15 mouse cellular contexts compared by ENCODE assay signal in the genomic region with DNA sequence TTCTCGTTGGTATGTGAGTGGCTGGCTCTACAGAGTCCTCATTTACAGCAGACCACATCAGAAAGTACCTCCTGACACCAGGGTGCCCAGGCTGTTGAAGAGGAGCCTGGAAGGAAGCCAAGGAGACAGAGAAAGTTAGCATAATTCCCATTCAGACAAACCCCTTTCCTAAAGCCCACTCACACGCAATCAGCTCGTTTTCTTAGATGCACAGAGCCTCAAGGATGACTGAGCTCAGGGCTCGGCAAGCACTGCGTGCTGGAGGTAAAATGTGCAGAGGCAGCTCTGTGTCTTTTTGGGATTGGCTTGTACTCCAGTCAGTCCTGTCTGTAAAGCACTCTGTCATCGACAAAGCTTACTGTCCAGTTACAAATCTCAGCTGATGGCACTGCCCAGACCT.
DNase-seq lines count a peak whose midpoint lies in the region; ATAC-seq and TF ChIP-seq lines count a peak whose summit lies in the region.
"Had no signal": no experiment of that assay in that cellular context is flagged by ENCODE, and none has a peak within 500 bp of the region (broad histone marks: within the 10 kb centered on the region; RNA-seq: fewer than 3 reads in every experiment).

No protein-coding gene starts in this region.

- no peak overlapping the region for H3K4me2 ChIP-seq in lung, embryonic 14.5 days
- H3K4me2 ChIP-seq in forebrain, embryonic 11.5 days (ENCODE audit: low read depth, low read length, severe bottlenecking): no peak overlapping the region
- no peak overlapping the region for H3K4me2 ChIP-seq in limb, embryonic 14.5 days (replicated peaks; ENCODE audit: low read depth, low read length, severe bottlenecking)
- H3K4me2 ChIP-seq: liver, embryonic 12.5 days had no signal

- peak; percentile 27 to 40 for DNase-seq in cerebellum, postnatal 10 days
- DNase-seq in cerebellum, adult 9-10 months: no peak
- DNase-seq in lung, embryonic 14.5 days: peak; percentile 50
- no peak for DNase-seq in lung, adult 18-20 months
- DNase-seq in forebrain, embryonic 11.5 days (ENCODE audit: low spot score): no peak
- no peak for DNase-seq in limb, embryonic 14.5 days (ENCODE audit: low spot score)
- no peak for DNase-seq in liver
- no peak for DNase-seq in kidney, postnatal 14 days
- DNase-seq: adrenal gland, adult 2 months; cerebellum, postnatal 36 days; kidney, postnatal 10 days; lung, postnatal 4 days; thymus, adult 2 months had no signal

- no peaks in the 10 kb centered on the region for H3K36me3 ChIP-seq in lung, embryonic 14.5 days (ENCODE audit: insufficient read depth)
- H3K36me3 ChIP-seq in forebrain, embryonic 11.5 days (ENCODE audit: control insufficient read depth, insufficient read depth, low read length): no peaks in the 10 kb centered on the region
- H3K36me3 ChIP-seq in limb, embryonic 14.5 days (ENCODE audit: control insufficient read depth, insufficient read depth, low read length): no peaks in the 10 kb centered on the region
- H3K36me3 ChIP-seq: liver, embryonic 12.5 days had no signal

- peaks cover 24% of the 10 kb centered on the region for H3K4me1 ChIP-seq in lung, embryonic 14.5 days (ENCODE audit: insufficient read depth)
- peaks cover 39% of the 10 kb centered on the region for H3K4me1 ChIP-seq in forebrain, embryonic 11.5 days (replicated peaks; ENCODE audit: control insufficient read depth, insufficient read depth, low read length)
- H3K4me1 ChIP-seq in limb, embryonic 14.5 days (ENCODE audit: control insufficient read depth, insufficient read depth, low read length): peaks cover 44% of the 10 kb centered on the region
- H3K4me1 ChIP-seq: liver, embryonic 12.5 days had no signal

- no peaks in the 10 kb centered on the region for H3K27me3 ChIP-seq in lung, embryonic 14.5 days (ENCODE audit: insufficient read depth, low read length)
- peaks cover 20% of the 10 kb centered on the region for H3K27me3 ChIP-seq in forebrain, embryonic 11.5 days (ENCODE audit: control insufficient read depth, insufficient read depth, low read length)
- no peaks in the 10 kb centered on the region for H3K27me3 ChIP-seq in limb, embryonic 14.5 days (ENCODE audit: control insufficient read depth, insufficient read depth, low read length)

- H3K4me3 ChIP-seq in lung, embryonic 14.5 days (ENCODE audit: low read depth, low read length): no peak overlapping the region
- H3K4me3 ChIP-seq in forebrain, embryonic 11.5 days (ENCODE audit: low read depth, low read length): no peak overlapping the region
- no peak overlapping the region for H3K4me3 ChIP-seq in limb, embryonic 14.5 days (replicated peaks; ENCODE audit: low read length)
- H3K4me3 ChIP-seq: liver, embryonic 12.5 days; myocyte had no signal

- 27% methylated on average over 6 of the region's 6 CpGs for WGBS in lung, embryonic 14.5 days
- 26% methylated on average over 6 of the region's 6 CpGs for WGBS in forebrain, embryonic 11.5 days
- 14% methylated on average over 6 of the region's 6 CpGs for WGBS in limb, embryonic 14.5 days

- no peak for TF ChIP-seq POLR2A in limb, embryonic 14.5 days (IDR thresholded peaks at IDR 0.05; ENCODE audit: borderline replicate concordance, extremely low read depth, insufficient read depth, insufficient read length)

- H3K9me3 ChIP-seq in lung, embryonic 14.5 days (ENCODE audit: low read depth, low read length): no peaks in the 10 kb centered on the region
- no peaks in the 10 kb centered on the region for H3K9me3 ChIP-seq in forebrain, embryonic 11.5 days (ENCODE audit: control insufficient read depth, low read length)
- H3K9me3 ChIP-seq in limb, embryonic 14.5 days (ENCODE audit: control insufficient read depth, low read length): no peaks in the 10 kb centered on the region
- H3K9me3 ChIP-seq: liver, embryonic 12.5 days had no signal

- H3K27ac ChIP-seq in lung, embryonic 14.5 days (ENCODE audit: low read depth): peak overlapping the region; percentile 52
- 0 out of 2 replicates have a peak overlapping the region, but pooled peaks have one; percentile 26 for H3K27ac ChIP-seq in forebrain, embryonic 11.5 days (ENCODE audit: low read depth, low read length)
- H3K27ac ChIP-seq in limb, embryonic 14.5 days (replicated peaks; ENCODE audit: low read depth, low read length): 0 out of 2 replicates have a peak overlapping the region, but pooled peaks have one; percentile 6
- H3K27ac ChIP-seq: liver, embryonic 12.5 days had no signal

- H3K9ac ChIP-seq in lung, embryonic 14.5 days: no peak overlapping the region
- H3K9ac ChIP-seq in forebrain, embryonic 11.5 days (ENCODE audit: low read length): no peak overlapping the region
- peak overlapping the region; percentile 8; the same call in 1 of the 2 replicates for H3K9ac ChIP-seq in limb, embryonic 14.5 days (ENCODE audit: low read depth, low read length, severe bottlenecking)
- H3K9ac ChIP-seq: liver, embryonic 12.5 days had no signal

- TF ChIP-seq CTCF in lung, embryonic 14.5 days (IDR thresholded peaks at IDR 0.05; ENCODE audit: low read depth): no peak

- 0 out of 2 replicates have a peak, but pooled peaks have one; percentile 32 for ATAC-seq in lung, embryonic 14.5 days (ENCODE audit: insufficient read depth)
- ATAC-seq in forebrain, embryonic 11.5 days (replicated peaks; ENCODE audit: low FRiP score): no peak
- ATAC-seq in limb, embryonic 14.5 days (ENCODE audit: low FRiP score, low read depth): no peak
- ATAC-seq: liver, embryonic 12.5 days had no signal

Comparison
In these comparisons a context has a peak if more than half of its experiments do, and no peak if none do; other contexts are left out.
1. DNase-seq: peak in cerebellum, postnatal 10 days (2 of 2) and lung, embryonic 14.5 days (single experiment); none in cerebellum, adult 9-10 months (single experiment), lung, adult 18-20 months (0 of 2), forebrain, embryonic 11.5 days (single experiment), limb, embryonic 14.5 days (single experiment), liver (single experiment) and kidney, postnatal 14 days (single experiment).
2. Peak in every context shown above with its lines, with median percentiles within 50 percentile points of each other: H3K27ac ChIP-seq.